Mouse (Mus musculus): ENCODE data around the gene Chic2. TPM values are rescaled to one million over a fixed set of nuclear protein-coding genes. Genes with fewer than 3 reads are reported as not detected.

The Chic2 gene
- polyA plus RNA-seq (2015; fragmentation: Nextera tagmentation; extraction: Ambion mirVana), result 26.1 and 26.8 TPM in 2 replicates

DNA sequence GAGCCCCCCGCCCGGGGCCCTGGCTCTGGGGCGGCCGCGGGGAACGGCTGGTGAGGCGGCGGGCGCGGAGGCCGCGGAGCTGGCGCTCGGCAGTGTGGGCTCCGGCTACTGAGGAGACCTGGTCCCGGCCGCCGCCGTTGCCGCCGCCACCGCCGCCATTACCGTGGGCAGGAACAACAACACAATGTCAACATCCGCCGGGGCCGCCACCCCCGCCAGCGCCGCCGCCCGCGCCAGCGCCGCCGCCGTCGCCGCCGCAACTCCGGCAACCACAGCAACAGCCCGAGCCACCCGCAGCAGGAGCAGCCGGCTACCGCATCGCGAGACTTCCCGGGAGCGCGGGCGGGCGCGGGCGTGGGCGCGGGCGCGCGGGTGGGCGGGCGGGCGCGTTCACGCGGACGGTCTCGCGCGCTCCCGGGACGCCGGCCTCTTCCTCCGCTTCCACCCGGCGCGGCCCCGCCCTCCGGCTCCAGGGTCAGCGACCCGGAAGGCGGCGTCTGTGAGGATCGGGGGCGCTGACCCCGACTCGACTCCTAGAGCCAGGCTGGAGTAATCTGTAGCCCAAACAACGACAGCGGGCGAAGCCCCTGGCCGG, at the start of gene Chic2:
Gene Chic2 (minus strand): TSS at position 465 of the 595 bp plus-strand sequence.
- peak within 1 kb of the TSS; percentile 79 for H3K4me2 ChIP-seq (replicated peaks)
- H3K4me1 ChIP-seq (replicated peaks), result peaks cover 3% of the 10 kb centered on the region
- WGBS, result under 1% methylated on average over 57 of the region's 90 CpGs
- peak within 1 kb of the TSS; percentile 95 for H3K4me3 ChIP-seq (replicated peaks)
- no peaks in the 10 kb centered on the region for H3K27me3 ChIP-seq (replicated peaks)
- no peaks in the 10 kb centered on the region for H3K9me3 ChIP-seq
- H3K36me3 ChIP-seq, result no peaks in the 10 kb centered on the region
- peak; percentile 95 for ATAC-seq
- H3K27ac ChIP-seq, result peak within 1 kb of the TSS; percentile 89
- H3K9ac ChIP-seq, result peak within 1 kb of the TSS; percentile 97

DNA sequence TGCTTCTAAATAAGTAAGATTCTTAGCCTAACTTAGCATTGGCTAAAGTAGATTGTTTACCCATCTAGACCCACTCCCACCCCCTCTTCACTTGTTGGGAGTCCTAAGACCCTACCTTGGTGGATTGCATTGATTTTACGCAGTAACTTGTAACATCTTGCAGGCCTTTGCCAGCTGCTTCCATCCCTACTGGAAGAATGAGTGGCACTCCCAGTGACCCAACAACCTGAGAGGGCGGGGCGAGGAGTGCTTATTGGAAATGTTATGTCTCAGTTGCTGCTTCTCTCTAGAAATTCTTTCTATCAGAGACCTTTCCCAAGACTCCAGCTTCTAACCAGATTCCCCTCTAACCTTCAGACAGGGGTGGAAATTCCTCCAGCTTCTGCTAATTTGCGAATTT, 41.3 kb upstream of the Chic2 start:
- Histone ChIP-seq H3K27me3 (replicated peaks) (peaks cover 58% of the 10 kb centered on the region), H3K4me1 (replicated peaks) (0 out of 2 replicates have a peak, but pooled peaks cover 7% of the 10 kb centered on the region), H3K9ac (no peak overlapping the region), H3K4me2 (replicated peaks) (no peak overlapping the region), H3K36me3 (no peaks in the 10 kb centered on the region), H3K9me3 (no peaks in the 10 kb centered on the region), H3K4me3 (replicated peaks) (no peak overlapping the region), H3K27ac (no peak overlapping the region)
- ATAC-seq, result no peak
- WGBS, result 14% methylated on average over 4 of the region's 4 CpGs

DNA sequence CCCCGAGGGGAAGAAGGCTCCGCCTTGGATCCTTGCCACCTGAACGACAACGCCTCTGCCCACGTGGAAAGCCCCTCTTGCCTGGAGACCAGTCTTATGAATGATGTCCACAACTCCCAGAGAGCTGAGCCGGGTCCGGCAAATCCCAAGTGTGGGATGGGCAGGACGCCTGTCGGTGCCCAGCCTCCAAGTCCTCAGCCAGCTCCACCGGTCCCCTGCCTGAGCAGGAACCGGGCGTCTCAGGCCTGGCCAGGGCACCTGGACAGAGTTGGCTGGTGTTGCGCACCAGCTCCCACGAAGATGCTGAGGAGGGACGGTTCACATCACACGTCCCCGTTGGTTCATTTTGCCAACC, 40.9 kb upstream of the Chic2 start:
- H3K4me1 ChIP-seq (replicated peaks), result 0 out of 2 replicates have a peak, but pooled peaks cover 7% of the 10 kb centered on the region
- H3K27me3 ChIP-seq (replicated peaks), result peaks cover 62% of the 10 kb centered on the region
- no peak overlapping the region for H3K9ac ChIP-seq
- no peak overlapping the region for H3K27ac ChIP-seq
- H3K36me3 ChIP-seq, result no peaks in the 10 kb centered on the region
- no peaks in the 10 kb centered on the region for H3K9me3 ChIP-seq
- no peak overlapping the region for H3K4me2 ChIP-seq (replicated peaks)
- no peak overlapping the region for H3K4me3 ChIP-seq (replicated peaks)
- no peak for ATAC-seq
- WGBS, result 5% methylated on average over 17 of the region's 17 CpGs

DNA sequence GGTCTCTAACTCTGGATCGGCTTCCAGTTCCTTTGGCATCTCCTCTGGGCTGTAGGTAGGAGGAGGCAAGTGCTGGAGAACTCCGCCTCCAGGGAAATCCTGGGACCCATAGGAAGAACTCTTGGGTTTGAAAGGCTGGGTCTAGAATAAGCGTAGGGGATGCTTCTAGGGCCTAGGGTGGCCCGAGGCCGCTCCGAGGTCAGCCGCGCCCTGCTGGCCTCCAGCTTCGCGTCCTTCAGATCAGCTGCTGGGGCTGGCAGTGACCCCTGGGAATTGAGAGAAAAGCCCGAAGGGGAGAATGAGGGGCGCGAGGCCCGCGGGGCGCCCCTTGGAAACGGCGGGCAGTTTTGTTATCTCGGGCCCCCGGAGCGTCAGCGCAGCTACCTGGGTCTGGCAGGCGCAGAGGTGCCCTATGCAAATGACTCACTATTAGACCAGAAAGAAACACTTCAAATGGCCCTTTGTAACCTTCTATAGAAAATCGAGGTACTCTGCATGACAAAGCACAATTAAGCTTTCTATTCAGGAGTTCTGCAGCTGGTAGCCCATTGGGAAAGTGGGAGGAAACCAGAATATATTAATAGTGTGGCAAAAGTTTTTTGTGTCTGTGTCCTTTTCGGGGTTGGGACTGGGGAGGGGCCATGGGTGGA, 40.4 kb upstream of the Chic2 start:
- H3K4me3 ChIP-seq (replicated peaks), result no peak overlapping the region
- no peaks in the 10 kb centered on the region for H3K9me3 ChIP-seq
- H3K27me3 ChIP-seq (replicated peaks), result peaks cover 67% of the 10 kb centered on the region
- H3K27ac ChIP-seq, result no peak overlapping the region
- no peak for ATAC-seq
- H3K36me3 ChIP-seq, result no peaks in the 10 kb centered on the region
- H3K4me1 ChIP-seq (replicated peaks), result 0 out of 2 replicates have a peak, but pooled peaks cover 7% of the 10 kb centered on the region
- 2% methylated on average over 25 of the region's 25 CpGs for WGBS
- H3K4me2 ChIP-seq (replicated peaks), result no peak overlapping the region
- H3K9ac ChIP-seq, result no peak overlapping the region

DNA sequence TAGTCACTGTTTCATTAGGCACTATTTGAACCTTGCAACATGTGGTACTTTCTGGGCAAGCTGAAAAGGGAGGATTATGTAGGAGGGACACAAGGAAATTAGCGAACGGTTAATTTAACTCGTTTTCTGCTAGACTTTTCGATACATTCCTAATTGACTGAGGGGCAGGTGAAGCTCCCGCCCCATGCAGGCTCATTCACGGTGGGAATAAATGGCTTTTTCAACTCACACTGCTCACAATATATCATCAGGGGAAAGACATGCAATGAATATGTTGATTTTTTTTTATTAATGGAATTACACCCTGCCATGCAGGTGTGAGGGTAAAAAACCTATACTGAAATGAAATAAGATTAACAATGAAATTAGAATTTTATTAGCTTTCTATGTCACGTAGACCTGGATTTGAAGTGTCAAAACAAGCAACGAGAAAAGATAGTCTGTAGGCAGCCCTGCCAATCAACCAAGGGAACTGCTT, 39.9 kb upstream of the Chic2 start:
- ATAC-seq, result no peak
- WGBS, result 2% methylated on average over 8 of the region's 8 CpGs
- H3K27ac ChIP-seq, result no peak overlapping the region
- H3K4me2 ChIP-seq (replicated peaks), result no peak overlapping the region
- H3K36me3 ChIP-seq, result no peaks in the 10 kb centered on the region
- H3K9me3 ChIP-seq, result no peaks in the 10 kb centered on the region
- H3K9ac ChIP-seq, result no peak overlapping the region
- H3K27me3 ChIP-seq (replicated peaks), result peaks cover 73% of the 10 kb centered on the region
- no peak overlapping the region for H3K4me3 ChIP-seq (replicated peaks)
- H3K4me1 ChIP-seq (replicated peaks), result 0 out of 2 replicates have a peak, but pooled peaks cover 7% of the 10 kb centered on the region

DNA sequence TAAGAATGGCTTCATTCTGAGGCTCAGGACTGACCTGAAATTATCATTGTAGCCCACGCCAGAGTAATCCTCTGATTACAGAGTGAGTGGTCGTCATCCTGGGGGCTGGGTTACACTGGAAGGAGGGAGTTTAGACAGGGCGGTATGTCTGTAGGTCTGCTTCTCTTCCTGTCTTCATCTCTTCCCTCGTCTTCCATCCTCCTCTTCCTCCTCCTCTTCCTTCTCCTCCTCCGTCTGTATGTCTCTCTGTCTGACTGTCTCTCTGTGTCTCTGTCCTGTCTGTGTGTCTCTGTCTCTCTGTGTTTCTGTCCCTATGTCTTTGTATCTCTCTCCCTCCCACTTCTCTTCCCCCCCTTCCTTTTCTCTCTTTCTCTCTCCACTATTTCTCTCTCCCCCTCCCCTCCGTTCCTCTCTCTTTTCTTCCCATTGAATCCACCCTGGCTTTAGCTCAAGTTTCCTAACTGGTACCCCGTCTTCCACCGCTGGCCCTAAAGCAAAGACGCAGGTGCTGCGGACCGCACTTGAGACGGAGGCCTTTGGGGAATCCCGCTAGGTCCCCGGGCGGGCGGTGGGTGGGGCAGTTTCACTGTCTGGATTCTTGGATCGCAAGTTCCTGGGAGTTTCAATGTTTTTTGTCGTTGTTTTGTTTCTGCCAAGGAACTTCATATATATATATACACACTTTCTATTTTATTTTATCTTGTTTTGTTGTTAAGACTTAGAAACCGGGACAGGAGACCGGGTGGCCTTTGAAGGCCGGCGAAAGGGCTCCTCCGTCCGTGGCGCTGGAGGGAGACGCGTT, 39.2 kb upstream of the Chic2 start:
- H3K4me1 ChIP-seq (replicated peaks), result 0 out of 2 replicates have a peak, but pooled peaks cover 7% of the 10 kb centered on the region
- no peak overlapping the region for H3K4me3 ChIP-seq (replicated peaks)
- no peak overlapping the region for H3K4me2 ChIP-seq (replicated peaks)
- peaks cover 79% of the 10 kb centered on the region for H3K27me3 ChIP-seq (replicated peaks)
- 2% methylated on average over 27 of the region's 27 CpGs for WGBS
- no peak overlapping the region for H3K27ac ChIP-seq
- H3K36me3 ChIP-seq, result no peaks in the 10 kb centered on the region
- no peaks in the 10 kb centered on the region for H3K9me3 ChIP-seq
- no peak overlapping the region for H3K9ac ChIP-seq
- no peak for ATAC-seq

DNA sequence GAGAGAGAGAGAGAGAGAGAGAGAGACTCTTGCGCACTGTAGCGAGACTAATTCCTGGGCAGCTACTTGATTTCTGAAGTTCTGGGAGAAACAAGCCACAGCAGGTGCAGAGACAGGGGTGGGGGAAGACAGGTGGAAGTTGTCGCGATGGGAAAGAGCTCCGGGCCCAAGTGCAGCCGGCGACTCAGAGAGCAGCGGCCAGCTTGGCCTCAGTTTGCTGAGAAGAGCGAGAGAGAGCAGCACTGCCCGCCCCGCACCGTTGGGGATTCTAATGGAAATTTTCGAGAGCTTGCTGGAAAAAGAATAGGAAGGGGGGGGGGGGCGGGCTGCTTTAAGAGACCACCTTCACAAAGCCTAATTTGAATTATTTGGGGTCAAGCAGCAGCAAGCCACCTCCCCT, 38.5 kb upstream of the Chic2 start:
- WGBS, result under 1% methylated on average over 14 of the region's 14 CpGs
- Histone ChIP-seq H3K9ac (no peak overlapping the region), H3K4me2 (replicated peaks) (no peak overlapping the region), H3K4me1 (replicated peaks) (0 out of 2 replicates have a peak, but pooled peaks cover 7% of the 10 kb centered on the region), H3K27me3 (replicated peaks) (peaks cover 87% of the 10 kb centered on the region), H3K36me3 (no peaks in the 10 kb centered on the region), H3K4me3 (replicated peaks) (no peak overlapping the region), H3K9me3 (no peaks in the 10 kb centered on the region), H3K27ac (no peak overlapping the region)
- ATAC-seq, result no peak

DNA sequence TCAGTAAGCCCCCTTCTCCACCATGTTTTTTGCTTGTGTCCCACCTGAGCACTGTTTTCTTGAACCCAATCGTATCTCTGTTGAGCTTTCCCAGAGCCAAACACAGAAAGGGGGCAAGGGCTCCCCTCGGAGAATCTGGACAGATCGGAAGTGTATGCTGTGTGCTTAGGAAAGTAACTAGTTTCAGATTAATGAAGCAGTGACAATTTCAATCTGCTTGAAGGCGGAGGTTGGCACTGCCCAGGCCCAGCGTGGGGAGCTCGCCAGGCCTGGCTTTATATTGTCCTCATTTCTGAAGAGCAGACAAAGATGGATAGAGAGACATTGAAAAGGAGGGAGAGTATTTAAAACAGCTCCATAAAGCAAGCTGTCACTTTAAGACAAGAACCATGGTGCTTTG, 37.9 kb upstream of the Chic2 start:
- H3K9me3 ChIP-seq, result no peaks in the 10 kb centered on the region
- H3K9ac ChIP-seq, result no peak overlapping the region
- ATAC-seq, result no peak
- no peak overlapping the region for H3K4me2 ChIP-seq (replicated peaks)
- WGBS, result 13% methylated on average over 6 of the region's 6 CpGs
- no peak overlapping the region for H3K27ac ChIP-seq
- H3K36me3 ChIP-seq, result no peaks in the 10 kb centered on the region
- H3K4me3 ChIP-seq (replicated peaks), result no peak overlapping the region
- 0 out of 2 replicates have a peak, but pooled peaks cover 7% of the 10 kb centered on the region for H3K4me1 ChIP-seq (replicated peaks)
- H3K27me3 ChIP-seq (replicated peaks), result peaks cover 90% of the 10 kb centered on the region

DNA sequence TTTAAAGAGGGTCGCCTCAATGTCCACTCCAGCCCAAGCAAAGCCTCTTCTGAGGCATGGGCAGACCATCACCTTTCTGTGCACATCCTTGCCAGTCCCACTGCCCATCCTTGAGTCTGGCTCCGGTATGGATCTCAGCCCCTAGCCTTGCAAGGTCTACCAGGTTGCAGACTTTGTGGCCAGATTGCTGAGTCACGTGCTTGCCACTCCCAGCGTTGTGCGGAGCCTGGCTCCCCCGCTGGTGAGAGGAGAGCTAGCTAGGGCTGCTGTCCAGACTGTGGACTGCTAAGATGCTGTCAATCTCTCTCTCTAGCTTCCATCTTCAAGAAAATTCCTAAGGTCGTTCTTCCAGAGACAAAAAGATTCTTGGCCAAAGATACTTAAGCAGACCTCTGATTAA, 35.0 kb upstream of the Chic2 start:
- H3K4me3 ChIP-seq (replicated peaks), result no peak overlapping the region
- H3K27ac ChIP-seq, result no peak overlapping the region
- no peak overlapping the region for H3K9ac ChIP-seq
- H3K27me3 ChIP-seq (replicated peaks), result peaks cover 93% of the 10 kb centered on the region
- no peak for ATAC-seq
- 2% methylated on average over 7 of the region's 7 CpGs for WGBS
- no peak overlapping the region for H3K4me2 ChIP-seq (replicated peaks)
- no peaks in the 10 kb centered on the region for H3K36me3 ChIP-seq
- H3K9me3 ChIP-seq, result no peaks in the 10 kb centered on the region
- peaks cover 13% of the 10 kb centered on the region for H3K4me1 ChIP-seq (replicated peaks)

DNA sequence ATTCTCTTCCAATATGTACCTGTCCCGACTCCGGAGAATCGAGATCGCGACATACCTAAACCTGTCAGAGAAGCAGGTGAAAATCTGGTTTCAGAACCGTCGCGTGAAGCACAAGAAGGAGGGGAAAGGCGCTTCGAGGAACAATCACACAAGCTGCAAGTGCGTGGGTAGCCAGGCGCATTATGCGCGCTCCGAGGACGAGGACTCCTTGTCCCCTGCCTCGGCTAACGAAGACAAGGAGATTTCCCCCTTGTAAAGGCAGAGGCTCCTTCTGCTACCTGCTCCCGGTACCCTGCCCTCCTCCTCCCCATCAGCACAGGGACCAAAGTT, 32.4 kb upstream of the Chic2 start:
- Histone ChIP-seq H3K36me3 (no peaks in the 10 kb centered on the region), H3K9me3 (no peaks in the 10 kb centered on the region), H3K27me3 (replicated peaks) (peaks cover 95% of the 10 kb centered on the region), H3K27ac (no peak overlapping the region), H3K9ac (no peak overlapping the region), H3K4me3 (replicated peaks) (no peak overlapping the region), H3K4me2 (replicated peaks) (no peak overlapping the region), H3K4me1 (replicated peaks) (peaks cover 10% of the 10 kb centered on the region)
- ATAC-seq, result no peak
- 1% methylated on average over 19 of the region's 19 CpGs for WGBS

DNA sequence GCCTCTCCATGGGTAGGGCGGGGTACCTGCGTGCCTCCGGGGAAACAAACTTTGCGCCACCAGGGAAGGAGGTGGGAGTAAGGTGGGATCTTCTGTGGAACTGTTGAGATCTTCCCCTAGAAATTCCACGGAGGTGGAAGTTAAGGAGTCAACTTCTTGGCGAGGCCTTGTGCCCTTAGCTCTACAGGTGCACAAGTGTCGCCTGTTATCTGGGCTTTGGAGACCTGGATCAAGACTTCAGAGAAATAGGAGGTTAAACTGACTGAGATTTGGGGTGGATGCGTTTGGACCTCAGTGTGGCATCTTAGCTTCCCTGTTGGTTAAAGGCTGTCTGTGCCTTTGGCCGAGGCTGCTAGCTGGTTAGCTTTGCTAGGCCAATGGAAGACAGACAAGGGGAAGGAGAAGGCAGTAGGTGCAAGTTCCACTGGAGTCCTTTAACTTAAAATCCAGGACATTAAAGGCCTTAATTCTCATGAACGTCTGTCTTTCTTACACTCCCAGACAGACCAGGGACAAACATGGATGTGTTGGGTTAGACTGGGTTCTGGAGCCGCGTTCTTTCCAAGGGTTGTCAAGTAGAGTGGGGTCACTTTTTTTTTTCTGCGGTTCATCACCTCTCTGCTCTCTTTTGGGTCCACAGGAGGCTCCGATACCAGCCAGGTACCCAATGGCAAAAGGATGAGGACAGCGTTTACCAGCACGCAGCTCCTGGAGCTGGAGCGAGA, 31.9 kb upstream of the Chic2 start:
- WGBS, result under 1% methylated on average over 17 of the region's 17 CpGs
- Histone ChIP-seq H3K4me1 (replicated peaks) (peaks cover 10% of the 10 kb centered on the region), H3K9ac (no peak overlapping the region), H3K27me3 (replicated peaks) (peaks cover 94% of the 10 kb centered on the region), H3K4me2 (replicated peaks) (peak overlapping the region; percentile 46), H3K27ac (no peak overlapping the region), H3K9me3 (no peaks in the 10 kb centered on the region), H3K4me3 (replicated peaks) (peak overlapping the region; percentile 9; the same call in 1 of the 2 replicates), H3K36me3 (no peaks in the 10 kb centered on the region)
- ATAC-seq, result no peak

DNA sequence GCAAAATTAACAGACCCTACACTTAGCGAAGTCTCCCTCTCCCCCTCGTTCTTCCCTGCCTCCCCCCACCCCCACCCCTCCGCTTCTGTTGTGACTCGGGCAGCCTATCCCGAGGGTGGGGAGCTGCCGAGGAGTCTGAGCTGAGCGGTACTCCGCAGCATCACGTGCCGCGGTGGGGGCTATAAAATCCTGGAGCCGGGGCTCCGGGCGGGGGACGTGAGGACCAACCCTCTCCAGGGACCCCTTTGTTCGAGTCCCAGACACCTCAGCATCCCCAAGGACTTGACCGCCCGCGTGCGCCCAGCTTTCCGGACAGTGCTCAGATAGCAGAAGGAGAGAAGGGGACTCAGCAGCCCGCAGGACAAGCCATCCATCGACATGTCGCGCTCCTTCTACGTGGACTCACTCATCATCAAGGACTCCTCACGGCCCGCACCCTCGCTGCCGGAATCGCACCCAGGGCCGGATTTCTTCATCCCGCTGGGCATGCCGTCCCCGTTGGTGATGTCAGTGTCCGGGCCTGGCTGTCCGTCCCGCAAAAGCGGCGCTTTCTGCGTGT, 30.9 kb upstream of the Chic2 start, which contains the start of gene Gsx2:
Gene Gsx2 (plus strand): TSS at position 219 of the 559 bp plus-strand sequence.
- Histone ChIP-seq H3K27ac (no peak within 1 kb of the TSS), H3K36me3 (no peaks in the 10 kb centered on the region), H3K9me3 (no peaks in the 10 kb centered on the region), H3K4me2 (replicated peaks) (peak within 1 kb of the TSS; percentile 46), H3K9ac (no peak within 1 kb of the TSS), H3K27me3 (replicated peaks) (peaks cover 91% of the 10 kb centered on the region), H3K4me1 (replicated peaks) (peaks cover 12% of the 10 kb centered on the region), H3K4me3 (replicated peaks) (peak within 1 kb of the TSS; percentile 9)
- 1% methylated on average over 41 of the region's 41 CpGs for WGBS
- no peak for ATAC-seq

Measured in intestine, embryonic 15.5 days (tissue).